Mouse (Mus musculus) embryonic fibroblast, embryonic 13.5 days (primary cell): ENCODE measurements around the gene Hcn1.

Source experiments
- CTCF ChIP-seq: IDR thresholded peaks from 2 replicates; pipeline ENCODE4 v1.5.1; 2011; ENCODE audit warnings: mild to moderate bottlenecking, control low read depth, low read length, moderate library complexity, borderline replicate concordance; ENCODE audit not compliant: insufficient read depth
- POLR2A ChIP-seq: IDR thresholded peaks from 2 replicates; pipeline ENCODE4 v1.6.1; 2011; ENCODE audit warnings: low read depth, mild to moderate bottlenecking, control low read depth, low read length, moderate library complexity

DNA sequence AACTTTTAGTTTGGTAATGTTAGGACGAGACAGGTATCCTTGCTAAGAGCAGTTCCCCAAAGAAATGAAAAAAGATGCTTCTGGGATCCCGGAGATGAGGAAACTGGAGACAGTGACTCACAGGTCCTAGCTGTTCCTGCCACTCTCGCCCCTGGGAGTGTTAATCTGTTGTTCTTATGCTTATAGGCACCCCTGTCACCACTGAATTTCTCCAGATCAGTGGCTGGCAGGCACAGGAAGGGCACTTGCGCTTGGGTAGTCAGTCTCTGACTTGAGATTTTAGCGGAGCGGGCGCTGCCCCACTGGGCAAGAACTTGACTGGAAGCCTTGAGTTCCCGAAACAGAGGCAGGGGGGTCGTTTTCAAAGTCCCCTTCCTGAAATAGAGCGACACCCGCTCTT, 1.3 kb downstream of the Hcn1 start:
- TF ChIP-seq CTCF (no peak), POLR2A (no peak)
